Mouse (Mus musculus) liver, adult (tissue): ENCODE data around the gene Sfta2.

Source experiments
- GATA4 ChIP-seq: IDR thresholded peaks from 2 replicates; pipeline ENCODE4 v1.6.1; 2014; ENCODE audit warnings: mild to moderate bottlenecking, low read length; ENCODE audit not compliant: insufficient replicate concordance

Sfta2 gene

GRCm38 (mm10) chr17:35685061-35685460 lies 83.7 kb downstream of the Sfta2 start:
- TF ChIP-seq GATA4 = no peak

- TF ChIP-seq GATA4 = no peak
Measured at GRCm38 (mm10) chr17:35688347-35689175, 87.2 kb downstream of the Sfta2 start.

GRCm38 (mm10) chr17:35689936-35690645 lies 88.7 kb downstream of the Sfta2 start:
- TF ChIP-seq GATA4 = no peak

GRCm38 (mm10) chr17:35691811-35692210 lies 90.5 kb downstream of the Sfta2 start:
- TF ChIP-seq GATA4 = no peak

GRCm38 (mm10) chr17:35692368-35692767 lies 91.0 kb downstream of the Sfta2 start:
- no peak for TF ChIP-seq GATA4

GRCm38 (mm10) chr17:35693906-35694305 lies 92.6 kb downstream of the Sfta2 start:
- TF ChIP-seq GATA4 = no peak

GRCm38 (mm10) chr17:35695289-35695688 lies 93.9 kb downstream of the Sfta2 start:
- no peak for TF ChIP-seq GATA4

GRCm38 (mm10) chr17:35696691-35697090 lies 95.3 kb downstream of the Sfta2 start:
- no peak for TF ChIP-seq GATA4

GRCm38 (mm10) chr17:35697429-35697758 lies 96.0 kb downstream of the Sfta2 start:
- TF ChIP-seq GATA4 = no peak

- no peak for TF ChIP-seq GATA4
Measured at GRCm38 (mm10) chr17:35697759-35698500, 96.6 kb downstream of the Sfta2 start.

- TF ChIP-seq GATA4 = no peak
Measured at GRCm38 (mm10) chr17:35698501-35698883, 97.1 kb downstream of the Sfta2 start.

GRCm38 (mm10) chr17:35699919-35700318 lies 98.6 kb downstream of the Sfta2 start:
- TF ChIP-seq GATA4 = no peak
